Mouse (Mus musculus) activated CD4-positive, CD25-positive, alpha-beta regulatory T cell, adult 4 months (primary cell): ENCODE measurements around the gene Cdh12. TPM values are rescaled to one million over a fixed set of nuclear protein-coding genes. Genes with fewer than 3 reads are reported as not detected.
"Not testable (repeated sequence)": the region's sequence is repeated elsewhere in the genome, so short reads cannot be mapped to it uniquely, and the experiment has no call there.

Experiments
- ATAC-seq: one replicate; pipeline ENCODE4 v1.8.0; 2017
- polyA plus RNA-seq, 2 experiments: library from polyadenylated mRNA; unstranded; fragments of 100-300 nt; shearing (Covaris generic); gene quantifications; one replicate each; pipeline ENCODE4 v1.2.1; 2017

Cdh12 gene
- polyA plus RNA-seq, result under 1 TPM in 1 of 2 experiments, not detected in 1; 0.13 TPM

DNA sequence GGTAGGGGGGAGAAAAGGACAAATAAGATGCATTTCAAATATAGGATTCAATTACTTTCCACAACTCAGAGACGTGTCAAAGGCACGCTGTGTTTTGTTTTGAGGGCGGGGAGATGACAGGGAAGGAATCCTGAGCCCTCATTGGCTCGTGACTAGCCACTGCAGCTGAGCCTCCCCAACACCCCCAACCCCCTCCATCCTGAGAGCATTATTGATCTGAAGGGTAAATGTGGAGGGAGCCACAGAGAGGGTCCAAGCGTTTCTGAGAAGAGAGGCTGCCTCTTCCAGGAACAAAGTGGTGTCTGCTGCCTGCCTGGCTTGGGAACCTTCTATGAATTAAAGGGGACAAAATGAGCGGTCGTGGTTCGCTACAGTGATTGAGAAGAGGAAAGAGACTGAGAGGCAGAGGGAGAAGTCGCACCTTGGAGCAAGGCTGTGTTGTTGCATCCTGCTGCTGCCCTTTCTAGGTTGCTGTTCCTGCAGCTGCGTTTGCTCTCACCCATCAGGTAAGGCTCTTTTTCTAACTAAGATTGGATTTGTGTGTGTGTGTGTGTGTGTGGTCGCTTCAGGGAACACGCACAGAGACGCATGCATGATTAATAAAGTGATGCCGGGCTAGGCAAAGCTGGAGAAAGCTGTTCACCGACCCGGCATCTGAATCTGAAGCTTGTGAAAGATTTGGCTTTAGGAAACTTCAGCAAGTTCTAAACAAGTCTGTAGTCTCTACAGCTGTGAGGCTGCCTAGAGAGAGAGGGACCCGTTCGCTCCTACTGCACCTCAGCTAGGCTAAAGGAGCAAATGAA lies at the start of gene Cdh12:
Gene Cdh12 (plus strand): TSS at position 405 of the 803 bp plus-strand sequence.
- ATAC-seq, result no peak

DNA sequence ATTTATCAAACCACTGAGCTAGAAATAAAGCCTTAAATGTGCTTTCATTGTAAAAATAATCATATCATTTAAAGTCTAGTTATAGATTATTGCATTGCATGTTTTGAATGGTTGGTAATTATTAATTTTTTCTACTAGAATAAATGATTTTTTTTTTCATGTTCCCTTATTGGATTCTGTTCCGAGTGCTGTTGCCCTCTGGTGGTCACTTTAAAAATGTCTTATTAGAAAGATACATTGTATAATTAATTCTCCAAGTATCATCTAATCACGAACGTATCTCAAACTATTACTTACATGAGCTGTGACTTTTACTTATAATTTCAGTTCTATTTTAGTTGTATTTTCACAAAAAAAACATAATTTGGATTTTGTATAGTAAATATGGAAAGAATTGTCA lies 45.5 kb upstream of the Cdh12 start:
- no peak for ATAC-seq

GRCm38 (mm10) chr15:20413397-20413796 lies 35.7 kb upstream of the Cdh12 start:
- ATAC-seq, result no peak

- no peak for ATAC-seq
Measured at GRCm38 (mm10) chr15:20436356-20436755, 12.7 kb upstream of the Cdh12 start.

GRCm38 (mm10) chr15:20450558-20450957 lies 1.5 kb downstream of the Cdh12 start:
- no peak for ATAC-seq

GRCm38 (mm10) chr15:20458508-20458907 lies 9.4 kb downstream of the Cdh12 start:
- no peak for ATAC-seq

DNA sequence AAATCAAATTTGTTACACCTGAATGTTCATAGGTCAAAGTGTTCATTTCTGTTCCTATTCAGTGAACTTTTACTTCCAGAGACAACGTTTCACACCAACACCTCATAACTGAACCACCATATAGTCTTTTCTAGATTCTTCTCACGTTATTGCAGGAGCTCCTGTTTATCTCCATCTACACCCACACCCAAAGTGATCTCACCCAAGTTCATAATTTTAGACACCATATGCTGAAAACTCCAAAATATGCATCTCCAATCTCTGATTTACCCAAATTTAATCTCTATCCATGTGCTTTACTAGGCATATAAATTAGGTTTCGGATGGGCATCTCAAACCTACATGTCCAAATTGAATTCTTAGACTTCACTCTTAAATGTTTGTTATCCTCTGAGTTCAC lies 13.4 kb downstream of the Cdh12 start:
- no peak for ATAC-seq

- no peak for ATAC-seq
Measured at GRCm38 (mm10) chr15:20463601-20464000, 14.5 kb downstream of the Cdh12 start.

GRCm38 (mm10) chr15:20550979-20551378 lies 101.9 kb downstream of the Cdh12 start:
- no peak for ATAC-seq

GRCm38 (mm10) chr15:20571012-20571411 lies 121.9 kb downstream of the Cdh12 start:
- no peak for ATAC-seq

GRCm38 (mm10) chr15:20582567-20583075 lies 133.6 kb downstream of the Cdh12 start:
- no peak for ATAC-seq

DNA sequence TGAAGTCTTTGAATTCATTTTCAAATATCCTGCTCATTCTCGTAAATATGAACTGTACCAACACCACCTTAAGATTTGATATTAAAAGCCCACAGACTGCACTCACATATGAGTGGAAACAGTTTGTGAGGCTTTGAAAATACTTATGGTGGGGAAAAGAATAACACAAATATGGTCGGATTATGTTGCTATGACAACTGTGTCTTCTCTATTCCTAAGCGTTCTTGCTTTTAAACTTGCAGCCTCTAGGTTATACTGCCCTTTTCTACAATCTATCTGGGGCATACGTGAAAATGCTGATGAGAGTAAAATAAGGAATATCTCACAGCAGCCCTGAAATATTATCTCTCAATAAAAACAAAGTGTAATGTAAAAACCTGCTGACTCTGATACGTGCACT lies 142.5 kb downstream of the Cdh12 start:
- no peak for ATAC-seq

GRCm38 (mm10) chr15:20605751-20606150 lies 156.7 kb downstream of the Cdh12 start:
- not testable (repeated sequence) for ATAC-seq

GRCm38 (mm10) chr15:20634593-20634992 lies 185.5 kb downstream of the Cdh12 start:
- ATAC-seq, result no peak

- ATAC-seq, result no peak
Measured at GRCm38 (mm10) chr15:20639155-20639554, 190.1 kb downstream of the Cdh12 start.

GRCm38 (mm10) chr15:20642905-20643414 lies 193.9 kb downstream of the Cdh12 start:
- ATAC-seq, result no peak

DNA sequence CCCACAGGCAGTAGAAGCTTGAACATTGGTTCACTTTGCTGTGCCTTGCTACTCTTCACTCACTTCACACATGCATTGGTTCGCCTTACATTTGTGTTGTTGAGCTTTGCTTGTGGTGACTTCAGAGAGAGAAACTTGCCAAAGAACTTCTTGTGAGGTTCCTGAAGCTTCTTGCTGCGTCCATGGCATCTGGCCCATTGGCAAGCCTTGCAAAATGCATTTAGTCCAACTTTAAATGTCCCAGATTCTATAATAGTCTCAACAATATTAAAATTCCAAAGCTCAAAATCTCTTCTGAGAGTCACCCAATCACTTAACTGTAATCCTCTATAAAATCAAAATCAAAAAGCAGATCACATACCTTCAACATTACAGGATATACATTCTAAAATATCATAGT lies 211.2 kb downstream of the Cdh12 start:
- ATAC-seq, result no peak

DNA sequence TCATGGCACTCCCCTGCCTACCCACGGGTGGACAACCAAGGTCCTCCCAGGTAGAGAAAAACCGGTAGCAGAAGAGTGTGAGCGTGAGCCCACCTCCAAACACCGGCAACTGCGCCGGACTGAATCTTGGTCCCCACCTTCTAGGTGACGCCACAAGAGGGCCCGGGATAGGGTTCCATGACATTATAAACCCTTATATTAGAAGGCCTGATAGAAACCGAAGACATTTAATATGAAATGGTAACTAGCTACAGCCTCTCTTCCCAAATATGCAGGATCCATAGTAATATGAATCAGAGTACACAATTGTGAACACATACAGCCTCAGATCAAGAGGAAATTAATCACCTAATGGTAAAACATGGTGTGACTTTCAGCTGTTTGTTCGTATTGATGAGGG lies 217.6 kb downstream of the Cdh12 start, which contains the start of gene Acot10:
Gene Acot10 (minus strand): TSS at position 101 of the 400 bp plus-strand sequence.
- ATAC-seq, result no peak

DNA sequence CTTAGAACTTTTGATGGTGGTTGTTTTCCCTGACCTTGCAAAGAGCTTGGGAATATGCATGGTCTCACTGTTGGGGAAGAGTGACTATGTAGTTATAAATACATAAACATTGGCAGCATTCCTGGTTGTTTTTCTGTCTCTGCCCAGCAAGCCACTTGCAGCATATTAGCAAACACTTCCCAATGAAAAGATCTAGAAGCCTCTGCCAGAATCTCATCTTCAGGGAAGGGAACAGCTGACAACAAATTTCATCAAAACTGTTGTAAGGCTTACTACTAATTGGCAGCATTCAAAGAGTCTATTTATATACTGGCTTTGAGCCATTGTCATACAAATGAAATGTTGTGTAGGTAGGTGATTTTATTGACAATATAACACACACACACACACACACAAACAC lies 218.3 kb downstream of the Cdh12 start:
- ATAC-seq, result no peak

DNA sequence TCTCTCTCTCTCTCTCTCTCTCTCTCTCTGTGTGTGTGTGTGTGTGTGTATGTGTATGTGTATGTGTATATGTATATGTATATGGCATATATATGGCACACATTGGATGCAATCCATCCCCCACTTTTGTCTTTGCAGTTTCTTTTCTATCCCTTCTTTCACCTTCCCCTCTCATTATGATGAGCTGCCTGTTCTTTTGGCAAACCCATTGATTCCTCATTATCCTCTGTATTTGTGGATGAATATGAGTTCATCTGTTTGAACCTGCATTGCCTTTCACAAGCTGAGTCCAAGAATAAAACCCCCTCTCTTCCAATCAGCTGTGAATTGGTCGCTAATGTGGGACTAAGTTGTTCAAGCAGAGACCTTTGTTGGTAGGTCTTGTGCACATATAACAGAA lies 218.9 kb downstream of the Cdh12 start:
- no peak for ATAC-seq

DNA sequence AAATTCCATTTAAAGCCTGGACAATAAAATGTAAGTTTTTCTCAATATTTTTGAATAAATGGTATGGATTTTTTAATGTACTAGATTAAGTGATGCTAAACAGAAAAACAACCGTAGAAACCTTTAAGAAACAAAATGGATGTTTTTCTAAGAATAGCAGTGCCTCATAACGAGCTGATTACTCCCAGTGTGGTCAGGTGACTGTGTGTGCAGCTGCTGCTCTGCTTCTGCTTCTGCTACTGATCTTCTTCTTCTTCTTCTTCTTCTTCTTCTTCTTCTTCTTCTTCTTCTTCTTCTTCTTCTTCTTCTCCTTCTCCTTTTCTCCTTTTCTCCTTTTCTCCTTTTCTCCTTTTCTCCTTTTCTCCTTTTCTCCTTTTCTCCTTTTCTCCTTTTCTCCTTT lies 220.4 kb downstream of the Cdh12 start:
- ATAC-seq, result not testable (repeated sequence)

DNA sequence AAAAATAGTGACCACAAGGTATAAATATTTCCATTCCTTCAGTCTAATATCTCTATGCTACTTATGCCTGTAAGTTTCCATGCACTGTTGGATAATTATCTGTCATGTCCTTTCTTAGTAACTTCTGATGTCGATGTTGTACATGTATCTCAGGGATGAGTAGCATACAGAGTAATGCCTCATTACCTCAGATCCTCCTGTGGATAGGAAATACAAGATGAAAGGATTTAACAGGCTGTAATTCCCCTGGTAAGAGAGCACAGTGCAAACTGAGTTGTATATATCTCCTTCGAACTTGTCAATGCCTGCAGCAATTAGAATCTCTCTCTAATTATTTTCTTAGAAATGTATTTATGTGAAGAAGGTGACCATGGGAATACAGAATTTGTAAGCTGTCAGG lies 233.7 kb downstream of the Cdh12 start:
- ATAC-seq, result no peak

DNA sequence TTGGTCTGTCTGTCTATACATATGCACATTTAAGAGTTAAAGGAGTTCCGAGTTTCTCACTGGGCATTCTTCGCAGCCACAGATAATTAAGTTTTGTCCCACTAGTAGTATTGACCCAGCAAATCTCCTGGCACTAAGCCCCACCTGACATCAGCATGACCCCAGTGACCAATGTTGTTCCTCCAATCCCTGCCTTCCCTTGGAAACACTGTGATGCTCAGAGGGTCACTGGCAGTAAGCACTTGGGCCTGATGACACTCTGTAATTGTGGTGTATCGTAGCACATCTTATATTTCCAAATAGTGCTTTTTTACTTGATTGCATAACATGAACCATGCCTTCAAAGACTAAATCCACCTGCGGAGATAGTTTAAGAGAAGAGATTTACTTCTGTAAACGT lies 235.1 kb downstream of the Cdh12 start:
- ATAC-seq, result no peak

DNA sequence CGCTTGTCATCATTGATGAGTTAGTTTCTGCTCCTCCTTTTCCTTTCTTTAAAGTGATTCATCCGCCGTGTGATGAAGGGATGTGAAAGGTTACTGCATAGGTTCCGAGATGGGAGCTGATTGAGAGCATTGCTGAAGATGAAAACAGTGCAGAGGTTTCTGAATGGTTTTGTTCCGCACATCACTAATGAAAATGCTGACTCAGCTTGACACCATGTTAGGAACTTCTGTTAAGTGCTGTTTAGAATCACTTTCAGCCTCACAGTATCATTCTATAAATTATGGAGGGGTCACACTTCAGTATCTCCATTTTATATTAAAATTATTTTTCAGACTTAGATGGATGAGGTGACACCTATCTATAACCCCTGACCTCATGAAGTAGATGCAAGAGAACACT lies 247.2 kb downstream of the Cdh12 start:
- ATAC-seq, result no peak
